Mouse (Mus musculus): Measurements from ENCODE around the gene Arid4a. TPM values are rescaled to one million over a fixed set of nuclear protein-coding genes. Genes with fewer than 3 reads are reported as not detected.
A peak's percentile ranks its signal among the peaks of the same experiment; 100 is the strongest.

Arid4a gene
- polyA plus RNA-seq, 1 experiment from 2014 or later = 26.6 TPM

DNA sequence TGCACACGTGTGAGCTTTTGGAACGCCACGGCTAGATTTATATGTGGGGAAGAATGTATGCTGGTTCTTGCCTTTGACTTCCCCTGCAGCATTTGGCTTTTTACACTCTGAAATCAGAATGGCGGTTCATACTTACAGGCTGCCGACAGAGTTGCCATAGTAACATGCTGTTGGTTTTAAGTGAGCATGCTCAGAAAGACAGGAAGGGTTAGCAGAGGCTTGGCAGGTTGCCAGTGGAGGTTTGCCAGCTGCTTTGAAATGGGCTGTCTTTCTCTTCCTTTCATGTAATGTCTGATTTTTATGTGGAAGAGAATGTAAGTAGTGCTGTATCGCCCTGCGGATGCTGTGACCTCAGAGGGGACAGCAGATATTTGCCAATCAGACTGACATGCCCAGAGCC lies 32.3 kb downstream of the Arid4a start:
- Histone ChIP-seq H3K27ac (replicated peaks) (peak overlapping the region; percentile 78), H3K27me3 (ENCODE audit: low read depth, poor library complexity, severe bottlenecking) (no peaks in the 10 kb centered on the region), H3K4me1 (peaks cover 11% of the 10 kb centered on the region), H3K4me3 (0 out of 2 replicates have a peak overlapping the region, but pooled peaks have one; percentile 16), H3K36me3 (peaks cover 32% of the 10 kb centered on the region), H3K9me3 (replicated peaks) (no peaks in the 10 kb centered on the region; the same call in 1 of the 2 replicates)
- 73% methylated on average over 7 of the region's 7 CpGs for WGBS
- DNase-seq (ENCODE audit: low spot score) = peak; percentile 53

DNA sequence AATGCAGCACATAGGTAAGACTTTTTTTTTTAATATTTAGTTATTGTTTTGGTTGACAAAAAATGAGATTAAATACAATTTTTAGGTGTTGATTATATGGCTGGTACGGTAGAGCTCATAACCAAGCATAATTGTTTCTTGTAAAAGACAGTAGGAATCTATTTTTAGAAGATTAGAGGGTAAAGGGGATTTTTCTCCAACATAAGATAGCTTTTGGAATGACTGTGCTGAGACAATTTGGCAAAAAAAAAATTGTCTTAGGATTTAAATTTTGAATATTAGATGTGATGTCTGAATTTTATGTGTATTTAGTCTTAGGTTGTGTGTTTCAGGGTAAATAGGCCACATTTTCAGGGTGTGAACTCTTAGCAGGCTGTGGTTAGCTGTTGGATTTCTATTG lies 32.8 kb downstream of the Arid4a start:
- no peak for DNase-seq (ENCODE audit: low spot score)
- H3K9me3 ChIP-seq (replicated peaks) = no peaks in the 10 kb centered on the region; the same call in 1 of the 2 replicates
- H3K36me3 ChIP-seq = peaks cover 28% of the 10 kb centered on the region
- no peaks in the 10 kb centered on the region for H3K27me3 ChIP-seq (ENCODE audit: low read depth, poor library complexity, severe bottlenecking)
- WGBS = 96% methylated on average over 1 of the region's 1 CpGs
- 0 out of 2 replicates have a peak overlapping the region, but pooled peaks have one; percentile 1 for H3K4me3 ChIP-seq
- peaks cover 11% of the 10 kb centered on the region for H3K4me1 ChIP-seq
- H3K27ac ChIP-seq (replicated peaks) = peak overlapping the region; percentile 78; the same call in 1 of the 2 replicates

DNA sequence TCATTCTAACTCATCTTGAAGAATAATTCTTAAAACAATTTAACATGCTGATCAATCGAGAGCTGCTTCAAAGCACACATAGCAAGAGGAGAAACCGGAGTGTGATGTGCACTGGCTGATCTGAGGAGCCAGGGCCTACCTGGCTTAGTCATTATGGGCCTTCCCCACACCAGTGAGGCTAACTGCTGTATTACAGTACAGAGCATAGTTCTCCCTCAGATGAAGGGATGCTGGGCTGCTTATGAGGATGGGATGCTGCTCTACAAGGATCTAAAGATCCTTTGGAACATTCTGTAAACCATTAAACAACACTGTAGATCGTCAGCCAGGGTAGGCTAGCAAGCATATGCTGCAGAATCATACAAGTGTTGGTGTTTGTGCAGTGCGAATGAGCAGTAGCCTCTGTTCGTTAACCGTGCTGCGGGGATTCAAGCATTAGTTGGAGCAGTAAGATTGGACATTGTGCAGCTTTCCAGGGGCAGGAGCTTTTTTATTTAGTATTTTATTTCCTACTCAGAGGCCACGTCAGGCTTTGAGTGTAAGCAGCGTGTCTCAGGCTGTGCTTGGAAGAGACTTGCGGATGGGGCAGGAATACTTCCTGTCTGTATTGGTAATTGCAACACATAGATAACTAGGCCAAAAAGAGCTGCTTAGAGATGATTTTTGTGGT lies 33.9 kb downstream of the Arid4a start:
- Histone ChIP-seq H3K36me3 (peaks cover 25% of the 10 kb centered on the region), H3K27me3 (ENCODE audit: low read depth, poor library complexity, severe bottlenecking) (no peaks in the 10 kb centered on the region), H3K9me3 (replicated peaks) (no peaks in the 10 kb centered on the region; the same call in 1 of the 2 replicates), H3K4me1 (peaks cover 11% of the 10 kb centered on the region), H3K27ac (replicated peaks) (no peak overlapping the region), H3K4me3 (no peak overlapping the region; the same call in 1 of the 2 replicates)
- WGBS = 90% methylated on average over 10 of the region's 10 CpGs
- DNase-seq (ENCODE audit: low spot score) = no peak

DNA sequence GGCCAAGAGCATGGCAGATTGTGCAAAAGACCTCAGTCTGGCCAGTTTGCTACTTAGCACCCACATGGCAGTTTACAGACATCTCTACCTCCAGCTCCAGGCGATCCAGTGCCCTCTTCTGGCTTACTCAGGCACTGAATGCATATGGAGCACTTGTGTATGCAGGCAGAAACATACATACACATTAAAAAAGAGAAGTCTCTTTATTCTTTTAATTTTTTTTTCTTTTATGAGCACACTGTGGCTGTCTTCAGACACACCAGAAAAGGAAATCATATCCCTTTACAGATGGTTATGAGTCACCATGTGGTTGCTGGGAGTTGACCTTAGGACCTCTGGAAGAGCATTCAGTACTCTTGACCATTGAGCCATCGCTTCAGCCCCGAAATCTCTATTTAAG lies 35.3 kb downstream of the Arid4a start:
- no peak overlapping the region for H3K4me3 ChIP-seq
- no peak for DNase-seq (ENCODE audit: low spot score)
- peaks cover 18% of the 10 kb centered on the region for H3K36me3 ChIP-seq
- H3K27ac ChIP-seq (replicated peaks) = no peak overlapping the region
- H3K4me1 ChIP-seq = peaks cover 11% of the 10 kb centered on the region
- no peaks in the 10 kb centered on the region; the same call in 1 of the 2 replicates for H3K9me3 ChIP-seq (replicated peaks)
- no peaks in the 10 kb centered on the region for H3K27me3 ChIP-seq (ENCODE audit: low read depth, poor library complexity, severe bottlenecking)
- 71% methylated on average over 3 of the region's 3 CpGs for WGBS

DNA sequence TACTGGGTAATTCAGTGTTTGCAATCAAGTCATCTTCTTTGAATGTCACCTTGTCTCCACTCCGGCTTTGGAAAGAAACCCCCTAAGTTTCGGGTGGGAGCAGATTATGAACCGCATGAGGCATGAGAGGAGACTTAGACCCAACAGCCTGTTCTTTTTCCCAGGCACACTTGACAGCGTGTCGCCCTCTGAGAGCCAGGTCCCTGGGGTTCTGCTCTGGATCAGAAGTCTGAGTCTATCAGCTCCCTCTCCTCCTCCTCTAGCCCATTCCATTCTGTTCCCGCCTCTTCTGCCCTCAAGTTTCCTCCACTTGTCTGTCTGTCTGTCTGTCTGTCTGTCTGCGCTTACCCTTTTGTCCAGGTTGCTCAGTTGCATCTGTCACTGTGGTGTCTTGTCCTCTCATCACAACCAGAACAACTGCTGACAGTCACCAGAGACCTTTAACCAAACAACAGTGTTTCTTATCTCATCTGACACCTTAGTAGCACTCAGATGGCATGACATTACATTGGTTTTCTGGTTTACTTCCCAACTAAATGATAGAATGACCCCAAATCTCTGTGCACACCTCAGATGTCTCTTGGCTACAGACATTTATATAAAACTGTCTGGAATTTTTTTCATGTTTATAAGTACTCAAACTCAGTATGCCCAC lies 36.7 kb downstream of the Arid4a start:
- 90% methylated on average over 7 of the region's 7 CpGs for whole genome bisulfite sequencing
- DNase-seq (ENCODE audit: low spot score) = no peak
- H3K4me3 ChIP-seq = no peak overlapping the region
- H3K27ac ChIP-seq (replicated peaks) = no peak overlapping the region
- peaks cover 10% of the 10 kb centered on the region for H3K4me1 ChIP-seq
- no peaks in the 10 kb centered on the region for H3K9me3 ChIP-seq (replicated peaks)
- no peaks in the 10 kb centered on the region for H3K27me3 ChIP-seq (ENCODE audit: low read depth, poor library complexity, severe bottlenecking)
- peaks cover 16% of the 10 kb centered on the region for H3K36me3 ChIP-seq

DNA sequence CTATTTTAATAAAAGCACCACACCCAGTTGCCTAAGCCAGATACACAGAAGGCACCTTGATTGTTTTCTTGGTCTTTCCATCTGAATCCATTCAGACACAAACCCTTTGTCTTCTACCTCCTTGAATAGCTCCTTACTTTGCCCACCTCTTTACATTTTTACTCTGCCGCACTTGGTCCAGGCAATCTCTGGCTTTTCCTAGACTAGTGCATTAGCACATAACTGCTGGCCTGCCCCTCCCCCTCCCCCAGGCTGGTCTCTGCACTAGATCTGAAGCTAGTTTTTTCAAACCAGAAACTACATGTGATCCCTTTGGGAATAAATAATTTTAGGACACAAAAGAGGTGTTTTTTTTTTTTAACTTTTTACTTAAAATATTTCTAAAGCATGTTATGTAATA lies 37.2 kb downstream of the Arid4a start:
- WGBS = 84% methylated on average over 1 of the region's 1 CpGs
- Histone ChIP-seq H3K4me3 (no peak overlapping the region), H3K4me1 (peaks cover 4% of the 10 kb centered on the region), H3K36me3 (peaks cover 19% of the 10 kb centered on the region), H3K27me3 (ENCODE audit: low read depth, poor library complexity, severe bottlenecking) (no peaks in the 10 kb centered on the region), H3K9me3 (replicated peaks) (no peaks in the 10 kb centered on the region), H3K27ac (replicated peaks) (no peak overlapping the region)
- no peak for DNase-seq (ENCODE audit: low spot score)

DNA sequence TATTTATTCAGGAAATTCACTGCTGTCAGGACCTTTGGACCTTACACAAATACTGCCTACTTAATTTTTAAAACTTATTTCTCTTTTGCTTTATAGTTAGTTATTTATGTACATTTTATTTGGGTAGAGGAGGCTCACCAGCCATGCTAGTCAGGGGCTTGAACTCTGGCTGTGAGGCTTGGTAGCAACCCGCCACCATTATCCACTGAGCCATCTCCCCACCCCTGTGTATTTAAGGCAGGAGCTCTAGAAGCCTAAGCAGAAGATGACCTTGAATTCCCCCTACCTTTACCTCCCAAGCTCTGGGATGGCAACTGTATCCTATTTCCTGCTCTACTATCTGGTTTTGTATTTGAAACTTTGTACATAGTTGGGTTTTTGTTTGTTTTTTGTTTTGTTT lies 37.7 kb downstream of the Arid4a start:
- H3K4me1 ChIP-seq = no peaks in the 10 kb centered on the region
- H3K4me3 ChIP-seq = no peak overlapping the region
- no peaks in the 10 kb centered on the region for H3K27me3 ChIP-seq (ENCODE audit: low read depth, poor library complexity, severe bottlenecking)
- DNase-seq (ENCODE audit: low spot score) = no peak
- no peaks in the 10 kb centered on the region for H3K9me3 ChIP-seq (replicated peaks)
- peaks cover 19% of the 10 kb centered on the region for H3K36me3 ChIP-seq
- H3K27ac ChIP-seq (replicated peaks) = no peak overlapping the region
- 89% methylated on average over 1 of the region's 1 CpGs for WGBS

DNA sequence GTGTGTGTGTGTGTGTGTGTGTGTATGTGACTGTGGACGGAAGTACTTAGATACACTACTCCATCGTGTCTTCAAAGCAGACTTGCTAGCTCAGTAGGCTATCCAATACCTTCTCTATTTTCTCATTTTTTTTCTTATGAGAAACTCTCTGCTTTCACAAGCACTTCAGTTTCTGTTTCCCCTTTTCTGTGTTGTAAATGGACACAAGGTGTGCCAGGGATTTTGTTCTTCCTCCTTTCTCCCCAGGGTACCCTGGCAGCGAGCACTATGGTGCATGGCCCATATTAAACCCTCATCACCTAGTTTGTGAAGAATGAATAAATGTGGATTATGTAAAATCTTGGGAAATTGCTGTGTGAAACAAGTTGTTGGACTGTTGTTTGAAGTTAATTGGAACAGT lies 39.7 kb downstream of the Arid4a start:
- H3K27ac ChIP-seq (replicated peaks) = no peak overlapping the region
- WGBS = 88% methylated on average over 3 of the region's 3 CpGs
- H3K27me3 ChIP-seq (ENCODE audit: low read depth, poor library complexity, severe bottlenecking) = no peaks in the 10 kb centered on the region
- no peak overlapping the region for H3K4me3 ChIP-seq
- H3K9me3 ChIP-seq (replicated peaks) = no peaks in the 10 kb centered on the region
- H3K4me1 ChIP-seq = no peaks in the 10 kb centered on the region
- H3K36me3 ChIP-seq = peaks cover 29% of the 10 kb centered on the region
- DNase-seq (ENCODE audit: low spot score) = no peak

DNA sequence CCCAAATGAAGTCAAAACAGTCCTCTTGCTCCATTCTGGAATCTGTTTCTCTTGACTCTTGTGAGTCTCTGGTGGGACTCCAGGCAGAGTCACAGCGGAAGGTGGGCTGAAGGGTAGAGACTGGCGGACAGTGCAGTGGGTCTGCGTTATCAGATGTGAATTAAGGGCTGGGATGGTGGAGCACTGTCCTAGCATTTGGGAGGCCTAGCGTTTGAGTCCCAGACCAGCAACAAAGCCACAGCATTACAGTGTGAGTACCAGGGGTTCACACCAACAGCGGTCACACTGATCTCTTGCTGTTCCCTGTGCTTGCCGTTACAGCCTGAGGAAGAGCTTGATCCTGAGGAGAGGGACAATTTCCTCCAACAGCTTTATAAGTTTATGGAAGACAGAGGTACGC lies 44.0 kb downstream of the Arid4a start:
- 94% methylated on average over 7 of the region's 7 CpGs for WGBS
- H3K27ac ChIP-seq (replicated peaks) = no peak overlapping the region
- DNase-seq (ENCODE audit: low spot score) = no peak
- H3K27me3 ChIP-seq (ENCODE audit: low read depth, poor library complexity, severe bottlenecking) = no peaks in the 10 kb centered on the region
- peaks cover 65% of the 10 kb centered on the region for H3K36me3 ChIP-seq
- no peak overlapping the region for H3K4me3 ChIP-seq
- H3K4me1 ChIP-seq = no peaks in the 10 kb centered on the region
- H3K9me3 ChIP-seq (replicated peaks) = no peaks in the 10 kb centered on the region

DNA sequence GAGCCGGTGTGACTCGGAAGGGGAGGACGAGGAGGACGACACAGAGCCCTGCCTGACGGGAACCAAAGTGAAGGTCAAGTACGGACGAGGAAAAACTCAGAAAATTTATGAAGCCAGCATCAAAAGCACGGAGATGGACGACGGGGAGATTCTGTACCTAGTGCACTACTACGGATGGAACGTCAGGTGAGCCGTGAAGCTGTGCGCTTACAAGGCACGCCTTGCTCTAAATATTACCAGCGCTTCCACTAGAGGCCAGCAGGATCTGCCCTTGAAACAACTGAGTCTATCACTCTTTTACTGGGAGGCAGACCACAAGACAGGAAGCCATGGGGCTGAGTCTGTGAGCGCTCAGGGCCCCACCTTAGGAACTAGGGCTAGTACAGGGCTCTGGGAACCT lies 54.1 kb downstream of the Arid4a start:
- H3K9me3 ChIP-seq (replicated peaks) = no peaks in the 10 kb centered on the region
- peaks cover 97% of the 10 kb centered on the region for H3K36me3 ChIP-seq
- 96% methylated on average over 17 of the region's 17 CpGs for WGBS
- no peak for DNase-seq (ENCODE audit: low spot score)
- no peak overlapping the region for H3K4me3 ChIP-seq
- H3K27ac ChIP-seq (replicated peaks) = no peak overlapping the region
- H3K4me1 ChIP-seq = no peaks in the 10 kb centered on the region
- H3K27me3 ChIP-seq (ENCODE audit: low read depth, poor library complexity, severe bottlenecking) = no peaks in the 10 kb centered on the region

DNA sequence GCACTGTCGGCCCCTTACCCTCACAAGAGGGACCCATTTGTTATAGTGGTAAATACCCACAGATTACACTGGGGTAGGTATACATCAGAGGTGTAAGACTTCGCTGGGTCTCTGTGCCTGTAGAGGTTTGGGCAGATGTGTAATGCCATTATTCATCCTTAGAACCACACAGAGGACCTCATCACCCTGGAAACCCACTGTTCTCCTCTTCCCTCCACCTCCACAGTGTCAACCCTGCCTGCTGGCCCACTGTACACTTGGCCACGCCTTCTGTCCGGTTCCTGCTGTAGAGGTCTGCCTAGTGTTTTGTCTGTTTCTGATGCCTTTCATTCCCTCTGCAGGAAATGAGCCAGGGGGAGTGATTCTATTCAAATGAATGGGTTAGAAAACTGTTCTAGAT lies 56.3 kb downstream of the Arid4a start:
- Histone ChIP-seq H3K9me3 (replicated peaks) (no peaks in the 10 kb centered on the region), H3K27me3 (ENCODE audit: low read depth, poor library complexity, severe bottlenecking) (no peaks in the 10 kb centered on the region), H3K27ac (replicated peaks) (no peak overlapping the region), H3K4me1 (no peaks in the 10 kb centered on the region), H3K4me3 (no peak overlapping the region), H3K36me3 (peaks cover 98% of the 10 kb centered on the region)
- 93% methylated on average over 4 of the region's 4 CpGs for WGBS
- no peak for DNase-seq (ENCODE audit: low spot score)

DNA sequence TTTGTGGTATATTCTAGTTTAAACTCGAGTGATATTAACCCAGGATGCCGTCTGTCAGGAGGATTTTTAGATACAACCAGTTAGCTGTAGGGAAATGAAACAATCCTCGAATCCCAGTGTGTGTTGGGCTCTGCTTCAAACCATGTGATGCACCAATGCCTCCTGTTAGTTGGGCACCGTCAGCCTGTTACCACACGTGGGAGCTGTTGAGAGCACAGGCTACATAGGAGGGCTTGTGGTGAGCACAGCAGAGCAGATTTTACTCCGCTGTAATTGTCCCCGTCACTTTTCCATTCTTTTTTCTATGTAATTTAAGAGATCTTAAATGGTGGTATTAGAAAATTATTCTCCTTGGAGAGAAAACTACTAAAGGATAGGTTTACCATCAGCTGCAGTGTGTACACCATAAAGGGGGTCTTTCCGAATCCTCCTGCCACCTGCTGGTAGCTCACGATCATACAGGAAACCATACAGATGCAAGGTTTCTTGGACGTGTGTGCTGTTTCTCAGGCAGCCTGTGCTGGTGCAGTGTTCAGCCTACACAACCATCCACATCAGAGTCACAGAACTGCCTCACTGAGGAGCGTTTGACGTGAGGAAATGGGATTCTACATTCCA lies 57.4 kb downstream of the Arid4a start:
- Histone ChIP-seq H3K4me3 (no peak overlapping the region), H3K4me1 (no peaks in the 10 kb centered on the region), H3K9me3 (replicated peaks) (no peaks in the 10 kb centered on the region), H3K27ac (replicated peaks) (no peak overlapping the region), H3K27me3 (ENCODE audit: low read depth, poor library complexity, severe bottlenecking) (no peaks in the 10 kb centered on the region), H3K36me3 (peaks cover 86% of the 10 kb centered on the region)
- 69% methylated on average over 12 of the region's 12 CpGs for WGBS
- peak; percentile 21 for DNase-seq (ENCODE audit: low spot score)

DNA sequence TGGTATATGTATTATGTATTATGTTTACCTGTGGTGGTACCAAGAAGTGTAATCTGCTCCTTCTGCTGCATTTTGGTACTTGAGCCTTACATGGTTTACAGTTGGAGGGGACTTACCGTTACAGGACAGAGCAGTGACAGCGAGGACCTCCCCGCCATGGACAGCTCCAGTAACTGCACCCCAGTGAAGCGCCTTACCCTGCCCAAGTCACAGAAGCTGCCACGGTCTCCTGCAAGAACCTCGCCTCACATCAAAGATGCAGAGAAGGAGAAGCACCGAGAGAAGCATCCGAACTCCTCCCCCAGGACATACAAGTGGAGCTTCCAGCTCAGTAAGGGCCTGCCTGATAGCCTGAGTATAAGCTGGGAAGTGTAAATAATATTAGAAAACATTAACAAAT lies 70.5 kb downstream of the Arid4a start:
- no peaks in the 10 kb centered on the region for H3K4me1 ChIP-seq
- WGBS = 94% methylated on average over 8 of the region's 8 CpGs

More for the DNA sequence above, 70.5 kb downstream of the Arid4a start:
- H3K27ac ChIP-seq (replicated peaks) = no peak overlapping the region
- H3K36me3 ChIP-seq = peaks cover 42% of the 10 kb centered on the region
- DNase-seq (ENCODE audit: low spot score) = no peak
- H3K9me3 ChIP-seq (replicated peaks) = no peaks in the 10 kb centered on the region
- no peak overlapping the region for H3K4me3 ChIP-seq
- H3K27me3 ChIP-seq (ENCODE audit: low read depth, poor library complexity, severe bottlenecking) = no peaks in the 10 kb centered on the region

All from midbrain, embryonic 10.5 days (tissue).